Mouse (Mus musculus) lung, adult 10 weeks (tissue): ENCODE measurements around the gene Vmn1r27. TPM values are rescaled to one million over a fixed set of nuclear protein-coding genes. Genes with fewer than 3 reads are reported as not detected.

ENCODE experiments used
- polyA plus RNA-seq: library from polyadenylated mRNA; stranded (reverse); fragments of 350-450 nt; fragmentation: Illumina TruSeq; extraction: RNeasy Lipid Tissue Mini Kit (QIAGEN cat#74804); gene quantifications from one replicate; pipeline ENCODE4 v1.2.3, GENCODE M21; 2014; ENCODE audit warnings: low read depth, low replicate concordance; ENCODE audit not compliant: insufficient read depth

Vmn1r27 gene
- polyA plus RNA-seq, result not detected

GRCm38 (mm10) chr6:58218721-58219120 lies at the start of gene Vmn1r27:
Vmn1r27 (minus strand) TSS chr6:58218821.

GRCm38 (mm10) chr6:58261737-58262136 lies 43.1 kb upstream of the Vmn1r27 start, which contains the start of gene Vmn1r28:
Vmn1r28 (plus strand) TSS chr6:58262037.

Other genes starting within 250 kb of the Vmn1r27 start
- not detected for gene Vmn1r25, start 238.0 kb downstream of the Vmn1r27 start, polyA plus RNA-seq
- gene Vmn1r26, start 203.7 kb downstream of the Vmn1r27 start, polyA plus RNA-seq, result not detected
- not detected for gene Vmn1r28, start 43.2 kb upstream of the Vmn1r27 start, polyA plus RNA-seq
- gene Vmn1r29, start 82.7 kb upstream of the Vmn1r27 start, polyA plus RNA-seq, result not detected
- gene Vmn1r30, start 224.6 kb upstream of the Vmn1r27 start, polyA plus RNA-seq, result not detected